Mouse (Mus musculus) T-cell, adult 2 months (primary cell): ENCODE data around the gene Snx17.
"Not testable (repeated sequence)": the region's sequence is repeated elsewhere in the genome, so short reads cannot be mapped to it uniquely, and the experiment has no call there.

Experiments used
- DNase-seq: peaks from one replicate; pipeline ENCODE4 v3.0.0; 2022; ENCODE audit warnings: low spot score

The Snx17 gene

DNA sequence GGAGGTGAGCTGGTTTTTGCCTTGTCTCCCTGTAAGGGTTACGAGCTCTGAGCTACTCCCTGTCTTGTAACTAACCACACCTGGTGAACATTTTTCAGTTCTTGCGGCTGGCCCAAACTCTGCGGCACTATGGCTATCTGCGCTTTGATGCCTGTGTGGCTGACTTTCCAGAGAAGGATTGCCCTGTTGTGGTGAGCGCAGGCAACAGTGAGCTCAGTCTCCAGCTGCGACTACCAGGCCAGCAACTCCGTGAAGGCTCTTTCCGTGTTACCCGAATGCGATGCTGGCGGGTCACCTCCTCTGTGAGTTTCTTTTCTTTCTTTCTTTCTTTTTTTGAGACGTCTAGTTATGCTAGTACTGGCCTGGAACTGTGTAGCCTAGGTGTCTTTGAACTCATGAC, 4.0 kb downstream of the Snx17 start:
- DNase-seq: no peak

DNA sequence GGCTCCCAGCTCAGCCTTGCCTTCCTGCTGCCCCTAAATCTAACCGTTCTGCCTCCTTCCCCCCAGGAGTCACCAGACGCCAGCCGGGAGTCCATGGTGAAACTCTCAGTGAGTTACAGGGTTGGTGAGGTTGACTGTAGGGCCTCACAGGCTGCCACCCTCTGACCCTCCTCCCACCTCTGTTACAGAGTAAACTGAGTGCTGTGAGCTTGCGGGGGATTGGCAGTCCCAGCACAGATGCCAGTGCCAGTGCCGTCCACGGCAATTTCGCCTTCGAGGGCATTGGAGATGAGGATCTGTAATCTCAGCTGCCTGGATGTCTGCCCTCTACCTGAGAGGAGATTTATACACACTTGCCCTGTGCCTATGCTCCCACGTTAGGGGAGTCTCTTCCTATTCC, 5.1 kb downstream of the Snx17 start:
- DNase-seq: no peak

DNA sequence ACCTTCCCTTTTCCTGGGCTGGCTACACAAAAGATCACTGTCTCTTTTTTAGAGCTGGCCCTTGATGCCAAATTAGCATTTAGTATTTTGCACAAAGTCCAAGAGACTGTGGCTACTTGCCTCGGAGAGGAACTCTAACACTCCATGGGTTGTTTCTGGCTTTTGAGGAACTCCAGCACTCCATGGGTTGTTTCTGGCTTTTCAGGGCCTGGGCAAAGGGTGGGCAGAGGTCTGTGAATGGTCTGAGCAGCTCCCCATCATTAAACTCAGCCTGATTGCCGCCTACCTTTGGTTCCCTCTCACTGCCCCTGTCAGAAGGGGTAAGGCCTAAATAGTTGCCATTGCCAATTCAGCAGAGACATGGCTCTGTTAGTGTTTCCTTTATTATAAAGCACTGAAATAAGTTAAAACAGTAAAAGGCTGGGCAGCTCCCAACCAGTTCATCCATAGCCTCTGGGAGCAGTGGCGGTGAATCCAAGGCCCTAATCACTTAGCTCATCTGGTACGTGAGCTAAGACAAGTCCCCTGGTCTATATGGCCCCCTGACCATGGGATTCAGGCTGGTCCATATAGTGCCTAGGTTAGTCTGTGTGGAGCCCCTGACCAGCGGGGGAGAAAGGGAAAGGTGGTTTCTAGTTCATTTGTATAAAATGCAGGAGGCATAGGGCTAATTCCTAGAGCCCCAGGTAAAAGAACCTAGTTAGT, 5.7 kb downstream of the Snx17 start:
- no peak for DNase-seq

DNA sequence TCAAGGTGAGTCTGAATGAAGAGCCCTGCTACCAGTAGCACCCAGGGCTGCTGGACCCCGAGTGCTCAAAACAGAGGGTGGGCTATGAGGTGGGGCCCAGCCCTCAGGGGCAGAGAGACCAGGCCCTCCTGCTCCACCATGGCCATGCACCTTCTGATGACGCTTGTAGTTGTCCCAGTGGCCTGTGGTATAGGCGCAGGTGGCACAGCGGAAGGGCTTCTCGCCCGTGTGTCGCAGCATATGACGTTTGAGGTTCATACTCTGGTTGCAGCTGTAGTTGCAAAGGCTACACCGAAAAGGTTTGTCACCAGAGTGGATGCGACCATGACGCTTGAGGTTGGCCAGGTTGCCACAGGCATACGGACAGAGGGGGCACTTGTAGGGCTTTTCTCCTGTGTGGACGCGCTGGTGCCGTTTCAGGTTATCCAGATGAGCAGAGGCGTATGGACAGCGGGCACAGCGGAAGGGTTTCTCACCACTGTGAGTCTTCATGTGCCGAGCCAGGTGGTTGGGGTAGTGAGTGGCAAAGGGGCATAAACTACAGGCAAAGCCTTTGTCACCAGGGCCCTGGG, 6.4 kb downstream of the Snx17 start:
- no peak for DNase-seq

DNA sequence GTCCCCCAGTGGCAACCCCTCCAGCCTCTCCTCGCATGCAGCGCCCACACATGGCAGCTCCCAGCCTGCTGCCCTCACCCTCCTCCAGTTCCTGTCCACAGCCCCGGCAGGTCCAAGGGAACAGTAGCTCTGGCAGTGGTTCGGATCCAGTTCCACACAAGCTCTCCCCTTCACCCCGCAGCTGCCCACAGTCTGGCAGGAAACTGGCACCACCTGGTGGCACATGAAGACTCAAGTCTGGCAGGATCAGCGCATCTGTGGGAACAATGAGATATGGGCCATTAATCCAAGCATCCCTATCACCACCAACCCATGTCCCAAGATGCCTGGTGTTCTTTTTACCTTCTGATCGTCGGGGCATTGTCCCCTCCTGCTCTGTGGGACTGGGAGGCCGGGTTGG, 6.9 kb downstream of the Snx17 start:
- DNase-seq: no peak

DNA sequence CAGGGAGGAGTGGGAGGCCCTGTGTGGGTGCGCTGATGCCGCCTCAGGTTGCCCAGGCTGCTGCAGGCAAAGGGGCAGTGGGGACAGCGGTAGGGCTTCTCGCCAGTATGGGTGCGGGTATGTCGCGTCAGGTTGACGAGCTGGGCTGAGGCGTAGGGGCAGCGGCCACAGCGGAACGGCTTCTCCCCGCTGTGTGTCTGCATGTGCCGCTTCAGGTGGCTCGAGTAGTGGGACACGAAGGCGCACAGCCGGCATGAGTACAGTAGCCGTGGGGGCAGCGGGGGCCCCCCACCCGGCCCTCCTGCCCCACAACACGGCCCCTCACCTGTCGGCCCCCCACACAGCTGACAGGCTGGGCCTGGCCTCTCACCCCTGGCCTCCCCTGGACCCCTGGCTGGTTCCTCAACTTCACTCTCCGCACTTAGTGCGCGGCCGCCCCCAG, 7.3 kb downstream of the Snx17 start:
- no peak for DNase-seq

DNA sequence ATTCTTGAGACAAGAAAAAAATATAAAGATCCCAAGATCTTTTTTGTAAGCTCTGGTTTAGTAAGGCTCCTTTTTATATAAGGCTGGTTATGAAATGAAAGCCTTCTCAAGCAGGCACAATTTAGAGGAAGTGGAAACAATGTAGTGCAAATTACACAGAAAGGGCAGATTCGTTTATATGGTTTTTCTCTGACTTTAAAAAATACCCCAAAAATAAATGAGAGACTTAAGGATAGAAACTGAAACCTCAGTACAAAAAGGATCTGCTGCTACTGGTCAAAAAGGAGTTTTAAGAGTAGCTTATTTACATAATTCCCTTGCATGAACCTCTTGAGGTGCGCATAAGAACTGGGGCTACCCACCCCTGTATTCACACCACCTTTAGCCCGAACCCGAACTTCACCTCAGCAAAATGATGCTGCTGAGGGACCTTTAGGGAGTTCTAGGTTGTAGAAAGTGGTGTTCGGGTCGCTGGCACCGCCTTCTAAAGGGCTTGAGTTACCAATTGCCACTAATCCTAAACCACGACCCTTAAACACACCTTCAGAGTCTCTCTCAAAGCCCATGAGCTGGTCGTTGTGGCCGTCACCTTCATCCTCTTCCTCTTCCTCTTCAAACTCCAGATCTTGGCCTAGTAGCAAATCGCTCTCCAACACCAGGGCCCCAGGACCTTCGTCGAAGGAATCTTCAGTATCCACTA, 8.2 kb downstream of the Snx17 start:
- no peak for DNase-seq

DNA sequence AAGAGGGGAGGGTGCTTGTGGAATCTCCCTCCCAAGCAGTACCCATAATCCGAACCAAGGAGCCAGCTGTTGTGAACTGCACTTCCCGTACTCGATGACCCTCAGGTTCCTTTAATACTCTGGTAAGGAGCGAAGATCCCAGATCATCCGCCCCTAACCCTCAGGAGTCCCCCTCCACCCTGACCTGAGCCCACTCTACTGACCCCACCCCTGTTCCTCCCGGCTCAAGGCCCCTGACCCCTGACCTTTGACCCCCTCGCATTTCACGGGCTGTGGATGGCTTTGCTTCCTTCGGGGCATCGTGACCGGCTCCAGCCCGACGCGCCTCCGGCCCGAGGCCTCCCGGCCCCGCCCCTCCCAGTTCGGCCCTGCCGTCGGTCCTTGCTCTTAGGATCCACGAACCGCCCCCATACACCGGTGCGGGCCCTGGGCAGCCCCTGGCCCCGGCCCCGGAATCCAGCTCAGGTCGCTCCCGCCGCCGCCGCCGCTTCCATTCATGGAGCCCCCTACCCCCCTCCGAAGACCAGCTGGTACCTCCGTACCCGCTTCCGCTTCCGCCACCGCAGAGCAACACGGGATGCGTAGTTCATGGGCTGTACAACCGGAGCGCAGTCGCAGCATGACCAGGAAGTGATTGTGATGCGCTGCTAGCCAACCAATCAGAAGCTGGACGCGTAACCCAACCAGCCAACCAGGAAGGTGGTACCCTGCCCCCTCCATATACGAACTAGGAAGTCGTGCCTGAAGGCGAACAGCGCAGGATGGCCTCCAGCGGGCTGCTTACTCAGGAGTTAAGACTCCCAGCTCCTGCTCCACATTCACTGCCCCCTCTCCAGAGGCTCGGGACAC, 8.9 kb downstream of the Snx17 start, which contains the start of gene Zfp513:
Zfp513 (minus strand) TSS at position 562 of the 849 bp plus-strand sequence.
- peak; percentile 97 for DNase-seq

DNA sequence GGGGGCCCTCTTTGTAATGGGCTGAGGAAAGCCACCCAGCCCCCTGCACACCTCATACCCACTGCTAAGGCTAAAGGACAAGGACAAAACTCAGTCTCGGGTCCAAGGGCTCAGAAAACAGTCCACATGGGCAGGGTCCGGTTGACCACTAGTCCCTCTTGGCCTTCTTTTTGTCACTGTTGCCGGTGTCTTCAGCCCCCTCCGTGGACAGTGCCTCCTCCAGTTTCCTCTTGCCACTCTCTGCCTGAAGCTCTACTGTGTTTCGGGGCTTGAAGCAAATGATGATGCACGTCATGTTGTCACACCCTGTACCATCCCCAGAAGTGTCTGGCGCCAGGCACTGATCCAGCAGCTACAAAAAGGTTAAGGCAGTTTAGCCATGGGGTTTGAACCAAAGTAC, 9.9 kb downstream of the Snx17 start:
- no peak for DNase-seq

DNA sequence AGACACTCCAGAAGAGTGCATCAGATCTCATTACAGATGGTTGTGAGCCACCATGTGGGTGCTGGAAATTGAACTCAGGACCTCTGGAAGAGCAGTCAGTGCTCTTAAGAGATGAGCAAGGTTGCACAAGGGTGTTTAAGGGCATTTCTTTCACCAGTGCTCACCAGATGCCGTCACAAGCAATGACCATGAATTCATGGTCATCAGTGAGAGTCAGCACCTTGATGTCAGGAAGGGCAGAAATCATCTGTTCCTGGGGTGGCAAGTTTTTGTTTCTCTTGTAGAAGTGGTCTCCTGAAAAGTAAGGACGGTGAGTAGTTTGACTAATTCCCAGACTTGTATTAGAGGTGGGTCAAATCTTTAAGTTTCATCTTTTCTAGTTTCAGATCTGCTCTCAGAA, 10.8 kb downstream of the Snx17 start:
- no peak for DNase-seq

DNA sequence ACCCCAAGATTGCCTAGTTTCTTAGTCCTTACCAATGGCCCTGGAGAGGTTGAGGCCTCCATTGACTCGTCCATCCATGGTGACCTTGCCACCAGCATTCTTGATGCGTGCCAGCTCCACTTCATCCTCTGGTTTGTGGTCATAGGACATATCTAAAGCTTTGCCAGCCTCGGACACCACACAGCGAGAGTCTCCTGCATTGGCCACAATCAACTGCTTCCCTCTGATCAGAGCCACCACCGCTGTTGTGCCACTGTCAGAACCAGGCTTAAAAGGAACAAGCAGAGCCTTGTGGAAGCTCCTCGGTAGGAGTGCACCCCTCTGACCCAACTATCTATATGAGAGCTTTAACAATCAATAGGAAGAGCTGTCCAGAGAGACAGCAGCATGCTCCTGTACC, 11.4 kb downstream of the Snx17 start:
- no peak for DNase-seq

DNA sequence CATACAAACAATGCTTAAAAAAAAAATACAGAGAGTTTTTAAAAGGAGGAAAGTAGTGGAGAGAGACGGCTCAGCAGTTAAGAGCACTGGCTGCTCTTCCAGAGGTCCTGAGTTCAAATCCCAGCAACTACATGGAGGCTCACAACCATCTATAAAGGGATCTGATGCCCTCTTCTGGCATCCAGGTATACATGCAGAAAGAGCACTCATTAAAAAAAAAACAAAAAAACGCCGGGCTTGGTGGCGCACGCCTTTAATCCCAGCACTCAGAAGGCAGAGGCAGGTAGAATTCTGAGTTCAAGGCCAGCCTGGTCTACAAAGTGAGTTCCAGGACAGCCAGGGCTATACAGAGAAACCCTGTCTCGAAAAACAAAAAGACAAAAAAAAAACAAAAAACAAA, 23.5 kb downstream of the Snx17 start:
- DNase-seq: not testable (repeated sequence)

DNA sequence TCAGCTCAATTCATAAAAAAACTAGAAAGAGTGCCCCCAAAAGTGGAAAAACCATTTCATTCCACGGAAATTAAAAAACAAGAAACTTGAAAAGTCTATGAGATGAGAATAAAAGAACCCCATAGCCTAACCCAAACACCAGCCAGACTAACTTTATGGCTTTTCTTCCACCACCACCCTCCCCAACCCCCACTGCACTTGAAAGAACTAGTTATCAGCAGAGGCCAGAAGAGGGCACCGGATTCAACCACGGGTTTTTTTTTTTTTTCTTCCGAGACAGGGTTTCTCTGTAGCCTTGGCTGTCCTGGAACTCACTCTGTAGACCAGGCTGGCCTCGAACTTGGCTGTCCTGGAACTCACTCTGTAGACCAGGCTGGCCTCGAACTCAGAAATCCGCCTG, 25.3 kb downstream of the Snx17 start:
- peak; percentile 55 for DNase-seq

DNA sequence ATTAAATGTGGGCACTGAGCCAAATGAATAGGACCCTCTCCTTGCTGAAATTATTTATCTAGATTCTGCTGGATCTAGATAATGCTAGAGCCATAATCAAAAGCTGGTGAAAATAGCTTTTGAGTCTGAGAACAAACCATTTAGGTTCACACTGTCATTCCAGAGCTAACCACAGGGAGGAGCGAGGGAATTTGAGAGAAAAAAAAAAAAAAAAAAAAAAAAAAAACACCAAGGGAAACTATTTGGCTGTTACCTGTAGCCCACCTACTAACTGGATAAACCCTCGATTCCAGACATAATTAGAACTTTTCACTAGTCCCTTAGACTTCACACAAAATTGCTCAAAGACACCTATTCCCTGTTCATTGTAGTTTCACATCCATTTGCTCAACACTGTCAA, 26.0 kb downstream of the Snx17 start:
- no peak for DNase-seq

DNA sequence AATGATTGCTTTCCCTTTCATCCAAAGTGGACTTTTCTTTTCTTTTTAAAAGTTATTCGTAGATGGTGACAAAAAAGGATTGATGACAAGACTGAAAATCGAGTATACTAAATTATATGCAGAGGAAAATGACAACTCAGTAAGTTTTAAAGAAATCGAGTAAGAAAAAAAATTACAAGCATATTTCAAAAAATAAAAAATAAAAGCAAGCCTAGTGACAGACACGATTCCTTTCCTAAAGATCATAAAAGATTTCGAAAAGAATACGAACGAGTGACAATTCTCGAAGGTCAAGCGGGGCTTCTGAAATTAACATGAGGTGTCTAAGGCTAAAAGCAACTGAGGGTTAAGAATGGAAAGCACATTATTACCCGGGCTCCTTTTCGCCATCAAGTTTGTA, 26.4 kb downstream of the Snx17 start:
- no peak for DNase-seq

DNA sequence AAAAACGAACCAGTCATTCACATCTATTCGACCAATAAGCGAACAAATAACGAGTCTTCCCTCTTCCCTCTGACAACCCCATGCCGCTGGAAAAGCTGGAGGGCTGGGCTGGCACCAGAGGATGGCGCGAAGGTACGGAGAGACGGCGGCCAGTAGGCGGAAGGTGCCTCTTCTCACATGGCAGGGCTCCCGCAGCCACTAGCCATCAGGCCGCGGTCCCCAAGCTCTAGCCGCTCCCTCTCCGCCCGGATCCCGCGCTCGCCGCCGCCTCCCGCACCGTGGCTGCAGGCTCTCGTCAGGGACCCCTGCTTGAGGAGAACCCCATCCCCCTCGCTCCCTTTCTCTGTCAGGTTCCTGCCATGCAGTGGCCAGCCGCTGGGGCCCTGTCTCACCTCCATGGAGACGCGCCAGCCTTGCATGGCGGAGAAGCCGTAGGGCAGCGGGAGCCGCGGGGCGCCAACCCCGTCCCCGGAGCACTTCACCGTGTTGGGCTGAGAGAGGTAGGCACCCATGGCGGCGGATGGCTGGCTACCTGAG, 27.0 kb downstream of the Snx17 start:
- no peak for DNase-seq

DNA sequence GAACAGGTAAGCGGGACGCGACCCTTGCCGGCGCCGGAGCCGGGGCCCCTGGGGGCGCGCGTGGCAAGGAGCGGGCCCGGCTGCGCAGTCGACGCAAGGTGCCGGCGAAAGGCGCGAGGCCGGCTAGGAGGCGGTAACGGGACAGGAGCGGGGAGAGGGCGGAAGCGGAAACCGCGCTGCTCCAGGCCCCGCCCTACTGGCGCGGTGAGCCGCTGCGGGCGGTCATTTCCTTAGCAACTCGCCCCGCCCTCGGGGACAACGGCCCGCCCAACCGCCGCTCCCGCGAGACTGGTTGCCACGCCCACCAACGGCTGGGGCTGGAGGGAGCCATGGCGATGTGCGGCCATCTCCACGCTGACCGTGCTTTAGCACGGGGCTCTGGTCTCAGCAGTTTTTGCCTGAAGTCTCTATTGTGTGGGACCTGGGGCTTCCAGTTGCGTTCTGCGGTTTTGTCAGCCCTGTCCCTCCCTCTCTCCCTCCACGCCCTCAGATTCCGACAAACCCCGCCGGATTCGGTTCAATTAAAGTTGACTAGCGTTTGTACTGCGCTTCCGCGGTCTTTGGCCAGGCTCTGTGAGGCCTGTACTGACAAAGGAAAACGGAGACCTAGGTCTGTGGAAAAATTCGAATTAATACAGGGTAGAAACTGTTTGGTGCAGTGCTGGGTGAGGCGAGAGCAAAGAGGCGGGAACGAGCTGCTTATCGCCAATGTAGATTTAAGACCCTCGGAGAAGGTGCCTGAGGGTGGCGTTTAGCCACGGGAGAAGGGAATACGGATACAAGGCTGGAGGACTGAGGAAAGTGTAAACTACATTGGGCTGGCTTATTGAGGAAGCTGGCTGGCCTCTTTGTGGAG, 27.6 kb downstream of the Snx17 start, which contains the start of gene Ppm1g:
Ppm1g (minus strand) TSS at position 240 of the 856 bp plus-strand sequence.
- peak; percentile 96 for DNase-seq

DNA sequence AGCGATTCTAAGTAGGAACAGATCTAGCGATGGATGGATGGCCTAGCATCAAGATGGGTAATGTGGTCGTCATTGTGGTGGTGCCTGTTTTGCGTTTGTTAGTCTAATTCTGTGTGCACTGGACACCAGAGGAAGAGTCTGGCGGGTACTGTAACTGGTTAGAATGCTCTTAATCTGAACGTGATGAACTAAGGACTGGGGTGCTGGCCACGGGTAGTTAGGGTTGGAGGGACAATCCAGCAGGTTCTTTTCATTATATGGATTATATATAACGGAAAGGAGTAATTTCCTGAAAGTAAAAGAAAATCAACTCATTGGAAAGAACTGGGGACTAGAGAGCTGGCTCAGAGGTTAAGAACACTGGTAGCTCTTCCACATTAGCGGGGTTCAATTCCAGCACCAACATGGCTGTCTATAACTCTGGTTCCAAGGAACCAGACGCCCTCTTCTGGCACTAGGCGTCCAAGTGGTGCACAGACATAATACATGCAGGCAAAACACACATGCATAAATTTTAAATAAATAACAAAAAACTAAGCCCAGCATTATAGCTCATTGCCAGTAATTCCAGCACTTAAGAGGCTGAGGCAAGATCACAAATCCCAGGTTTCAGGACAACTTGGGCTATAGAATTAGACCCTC, 28.4 kb downstream of the Snx17 start:
- peak; percentile 46 for DNase-seq

DNA sequence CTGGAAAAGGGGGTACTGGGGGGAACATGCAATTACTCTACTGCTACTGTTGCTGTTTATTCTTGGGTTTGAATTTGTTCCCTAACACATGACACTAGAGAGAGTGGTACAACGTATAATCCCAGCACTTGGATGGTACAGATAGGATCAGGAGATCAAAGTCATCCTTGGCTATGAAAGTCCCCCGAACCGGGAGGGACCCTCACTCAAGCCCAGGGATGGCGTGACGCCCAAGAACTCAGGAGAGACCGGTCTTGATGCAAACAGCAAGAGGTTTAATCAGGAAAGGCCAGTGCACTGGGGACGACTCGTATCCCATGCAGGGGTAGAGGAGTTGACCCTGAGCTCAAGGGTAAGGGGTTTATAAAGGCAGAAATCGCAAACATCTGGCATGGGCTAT, 29.7 kb downstream of the Snx17 start:
- DNase-seq: no peak

DNA sequence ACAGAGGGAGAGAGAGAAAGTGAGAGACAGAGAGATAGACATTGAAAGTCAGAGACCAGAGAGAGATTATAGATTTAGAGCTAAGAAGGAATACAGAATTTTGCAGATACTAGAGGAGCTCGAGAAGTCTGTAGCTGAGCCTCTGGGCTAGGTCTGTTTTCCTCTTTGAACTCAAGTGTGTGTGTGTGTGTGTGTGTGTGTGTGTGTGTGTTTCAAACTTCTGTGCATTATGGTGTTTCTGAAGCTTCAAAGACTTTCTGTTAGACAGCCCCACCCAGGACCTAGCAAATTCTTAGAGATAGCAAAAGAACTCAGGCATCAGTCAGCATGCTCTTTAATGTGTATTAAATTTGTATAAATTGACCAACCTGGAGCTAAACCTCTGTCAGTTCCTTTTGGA, 33.6 kb downstream of the Snx17 start:
- peak; percentile 55 for DNase-seq
